Mouse (Mus musculus) liver, adult 2 months (tissue): ENCODE measurements around the gene 2410004P03Rik. TPM values are rescaled to one million over a fixed set of nuclear protein-coding genes. Genes with fewer than 3 reads are reported as not detected.
A peak's percentile ranks its signal among the peaks of the same experiment; 100 is the strongest.

Source experiments
- DNase-seq: peaks from one replicate; pipeline ENCODE4 v3.0.0-alpha.2; 2011; ENCODE audit warnings: low read depth, low spot score; ENCODE audit errors: extremely low read depth
- H3K27ac ChIP-seq: fragments of 200-500 bp; replicated peaks from 2 replicates; pipeline ENCODE4 v1.5.1; 2012; ENCODE audit warnings: low read depth, mild to moderate bottlenecking, control low read depth, inconsistent platforms, low read length; ENCODE audit not compliant: insufficient read depth
- H3K27me3 ChIP-seq: fragments of 200-500 bp; 2 replicates; pipeline ENCODE4 v1.6.1; 2012; ENCODE audit warnings: mild to moderate bottlenecking, moderate library complexity, low read length, inconsistent platforms; ENCODE audit not compliant: control insufficient read depth, insufficient read depth
- H3K36me3 ChIP-seq: fragments of 200-500 bp; 2 replicates; pipeline ENCODE4 v1.6.1; 2012; ENCODE audit warnings: low read length, inconsistent platforms; ENCODE audit not compliant: control insufficient read depth, insufficient read depth
- H3K4me1 ChIP-seq: fragments of 200-500 bp; 2 replicates; pipeline ENCODE4 v1.6.1; 2011; ENCODE audit warnings: low read length; ENCODE audit not compliant: control insufficient read depth, insufficient read depth
- H3K4me3 ChIP-seq: fragments of 200-500 bp; 2 replicates; pipeline ENCODE4 v1.5.1; 2011; ENCODE audit warnings: low read depth, mild to moderate bottlenecking, control low read depth, low read length, moderate library complexity; ENCODE audit not compliant: insufficient read depth
- H3K79me2 ChIP-seq: fragments of 200-500 bp; 2 replicates; pipeline ENCODE4 v1.6.1; 2012; ENCODE audit warnings: inconsistent platforms, mild to moderate bottlenecking, low read length, moderate library complexity; ENCODE audit not compliant: control insufficient read depth, insufficient read depth
- H3K9ac ChIP-seq: fragments of 200-500 bp; 2 replicates; pipeline ENCODE4 v1.6.1; 2012; ENCODE audit warnings: low read depth, mild to moderate bottlenecking, control low read depth, inconsistent platforms, low read length
- CTCF ChIP-seq: fragments of 200-500 bp; IDR thresholded peaks from 2 replicates; pipeline ENCODE4 v1.5.1; 2011; ENCODE audit warnings: low read depth, low read length, control low read depth
- POLR2A ChIP-seq: fragments of 200-500 bp; IDR thresholded peaks from 2 replicates; pipeline ENCODE4 v1.6.1; 2011; ENCODE audit warnings: low read length, control low read depth; ENCODE audit not compliant: insufficient read depth; ENCODE audit errors: extremely low read depth
- WGBS: fragments of 180-500 bp; shearing (Covaris S2); methylation state at CpG from one replicate; pipeline ENCODE4 v1.1.7; 2018; 5-methylcytosine and 5-hydroxymethylcytosine counted together
- polyA plus RNA-seq: library from polyadenylated mRNA; depleted of rRNA; stranded (reverse); fragments of >200 nt; gene quantifications from 2 replicates; pipeline ENCODE4 v1.2.3, GENCODE M21; 2012
- total RNA-seq: library from RNA; depleted of rRNA; stranded (reverse); fragments of >200 nt; gene quantifications from 2 replicates; pipeline ENCODE4 v1.2.3, GENCODE M21; 2014

Gene 2410004P03Rik
- total and polyA plus RNA-seq, 2 experiments = not detected

DNA sequence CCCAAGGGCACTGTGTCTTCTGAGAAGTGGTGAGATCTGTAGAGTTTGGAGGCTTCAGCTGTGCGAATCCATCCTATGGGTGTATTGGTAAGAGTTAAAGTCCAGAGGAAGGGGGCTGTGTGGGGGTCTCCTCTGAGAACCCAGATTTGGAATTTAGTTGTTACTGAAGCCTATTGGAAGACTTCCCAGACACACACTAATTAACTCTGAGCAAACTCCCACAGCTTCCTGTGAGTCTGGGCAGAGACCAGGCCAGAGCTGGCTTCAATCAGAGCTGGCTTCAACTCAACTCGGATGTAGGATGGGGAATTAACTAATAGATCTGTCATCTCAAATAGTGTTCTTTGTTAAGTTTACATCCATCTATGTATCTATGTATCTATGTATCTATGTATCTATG, 4.2 kb upstream of the 2410004P03Rik start:
- Histone ChIP-seq H3K4me1 (peaks cover 3% of the 10 kb centered on the region; the same call in 1 of the 2 replicates), H3K27me3 (no peaks in the 10 kb centered on the region), H3K36me3 (no peaks in the 10 kb centered on the region), H3K79me2 (no peaks in the 10 kb centered on the region), H3K9ac (no peak overlapping the region), H3K27ac (no peak overlapping the region), H3K4me3 (no peak overlapping the region)
- 58% methylated on average over 2 of the region's 2 CpGs for WGBS
- DNase-seq = peak; percentile 13
- TF ChIP-seq POLR2A (no peak), CTCF (no peak)

DNA sequence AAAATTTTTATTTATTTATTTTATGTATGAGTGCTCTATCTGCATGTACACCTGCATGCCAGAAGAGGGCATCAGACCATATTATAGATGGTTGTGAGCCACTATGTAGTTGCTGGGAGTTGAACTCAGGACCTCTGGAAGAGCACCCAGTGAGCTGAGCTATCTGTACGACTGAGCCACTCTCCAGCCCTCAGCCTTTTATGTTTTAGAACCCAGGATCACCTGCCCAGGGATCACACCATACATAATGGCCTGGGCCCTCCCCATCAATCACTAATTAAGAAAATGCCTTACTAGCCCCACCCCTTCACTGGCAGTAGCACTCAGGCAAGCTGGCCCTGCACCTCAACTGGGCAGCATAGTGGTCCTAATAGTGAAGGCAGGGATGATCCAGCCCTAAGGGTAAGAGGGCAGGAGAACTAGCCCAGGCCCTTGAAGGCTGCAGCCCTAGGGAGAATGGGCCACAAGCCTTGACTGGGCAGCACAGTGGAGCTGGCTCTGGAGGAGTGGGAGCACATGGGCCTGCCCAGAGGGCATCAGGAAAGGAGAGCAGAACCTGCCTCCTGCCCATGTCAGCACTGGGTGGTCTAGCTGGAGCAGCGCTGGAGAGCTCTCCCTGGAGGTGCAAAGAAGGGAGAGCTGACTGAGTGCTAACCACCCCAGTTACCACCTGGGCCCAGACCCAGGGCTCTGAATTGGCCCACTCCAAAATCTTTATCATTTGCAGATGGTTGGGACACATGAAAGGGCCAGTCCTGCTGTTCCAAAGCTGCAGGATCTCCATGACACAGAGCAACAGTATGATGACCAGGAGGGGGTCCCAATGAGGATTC, 756 bp upstream of the 2410004P03Rik start:
- DNase-seq = no peak
- peaks cover 3% of the 10 kb centered on the region; the same call in 1 of the 2 replicates for H3K4me1 ChIP-seq
- H3K27ac ChIP-seq = no peak overlapping the region
- no peaks in the 10 kb centered on the region for H3K79me2 ChIP-seq
- no peaks in the 10 kb centered on the region for H3K36me3 ChIP-seq
- no peak overlapping the region for H3K9ac ChIP-seq
- TF ChIP-seq POLR2A = no peak
- H3K27me3 ChIP-seq = no peaks in the 10 kb centered on the region
- 82% methylated on average over 2 of the region's 2 CpGs for WGBS
- H3K4me3 ChIP-seq = no peak overlapping the region

DNA sequence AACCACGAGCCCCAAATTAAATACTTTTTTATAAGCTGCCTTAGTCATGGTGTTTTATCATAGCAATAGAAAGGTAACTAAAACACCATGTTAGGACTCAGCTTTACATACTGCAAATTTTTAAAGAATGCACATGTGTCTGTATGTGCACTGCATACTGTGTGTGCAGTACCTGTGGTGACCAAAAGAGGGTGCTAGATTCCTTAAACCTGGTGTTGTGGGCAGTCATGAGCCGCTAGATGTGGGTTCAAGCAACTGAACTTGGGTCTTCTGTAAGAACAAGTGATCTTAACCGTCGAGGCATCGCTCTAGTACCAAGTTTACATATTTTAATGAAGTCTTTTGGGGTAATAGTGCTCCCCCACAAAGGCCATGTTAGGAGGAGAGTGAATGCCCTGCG, 2.1 kb downstream of the 2410004P03Rik start:
- Histone ChIP-seq H3K79me2 (no peaks in the 10 kb centered on the region), H3K4me3 (no peak overlapping the region), H3K27me3 (no peaks in the 10 kb centered on the region), H3K4me1 (peaks cover 3% of the 10 kb centered on the region; the same call in 1 of the 2 replicates), H3K9ac (no peak overlapping the region), H3K27ac (no peak overlapping the region), H3K36me3 (no peaks in the 10 kb centered on the region)
- 95% methylated on average over 6 of the region's 6 CpGs for WGBS
- no peak for DNase-seq
- TF ChIP-seq POLR2A (no peak), CTCF (no peak)

DNA sequence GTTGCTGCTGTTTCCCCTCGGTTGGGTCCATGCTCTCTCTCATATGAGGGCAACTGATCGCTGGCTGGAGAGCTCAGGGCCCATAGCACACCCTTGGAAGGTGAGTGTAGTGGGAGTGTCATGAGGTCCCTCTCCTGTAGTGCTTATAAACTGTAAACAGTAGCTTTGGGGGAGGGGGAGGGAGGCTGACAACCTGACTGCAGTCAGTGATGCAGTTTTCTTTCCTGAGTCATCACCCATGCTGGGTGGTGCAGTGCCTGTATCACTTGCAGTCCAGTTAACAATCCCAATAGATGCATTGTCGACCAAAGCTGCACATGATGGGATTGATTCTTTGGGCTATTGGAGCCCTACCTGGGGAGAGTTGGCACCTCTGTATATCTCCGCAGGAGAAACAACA, 10.3 kb downstream of the 2410004P03Rik start:
- H3K27ac ChIP-seq = no peak overlapping the region
- H3K36me3 ChIP-seq = no peaks in the 10 kb centered on the region
- no peaks in the 10 kb centered on the region for H3K79me2 ChIP-seq
- 56% methylated on average over 4 of the region's 4 CpGs for WGBS
- no peak for TF ChIP-seq POLR2A
- no peak for TF ChIP-seq CTCF
- no peak overlapping the region for H3K9ac ChIP-seq
- no peak overlapping the region for H3K4me3 ChIP-seq
- DNase-seq = no peak
- H3K4me1 ChIP-seq = no peaks in the 10 kb centered on the region
- H3K27me3 ChIP-seq = no peaks in the 10 kb centered on the region

DNA sequence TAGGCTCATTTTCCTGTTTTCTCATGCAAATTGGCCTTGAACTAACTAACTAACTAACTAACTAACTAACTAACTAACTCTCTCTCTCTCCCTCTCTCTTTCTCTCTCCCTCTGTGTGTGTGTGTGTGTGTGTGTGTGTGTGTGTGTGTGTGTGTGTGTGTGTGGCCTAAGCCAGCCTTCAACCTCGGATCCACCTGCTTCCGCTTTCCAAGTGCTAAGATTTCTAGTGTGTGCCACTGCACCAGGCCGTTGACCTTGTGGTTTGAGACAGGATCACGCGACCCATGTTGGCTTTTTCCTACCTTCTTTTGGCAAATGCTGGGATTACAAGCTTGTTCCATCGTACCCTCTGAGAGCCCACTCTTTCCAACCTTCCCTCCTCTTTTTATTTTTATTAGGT, 10.9 kb downstream of the 2410004P03Rik start:
- no peak overlapping the region for H3K27ac ChIP-seq
- no peak overlapping the region for H3K4me3 ChIP-seq
- DNase-seq = no peak

More for the DNA sequence above, 10.9 kb downstream of the 2410004P03Rik start:
- Histone ChIP-seq H3K9ac (no peak overlapping the region), H3K36me3 (no peaks in the 10 kb centered on the region), H3K79me2 (no peaks in the 10 kb centered on the region), H3K4me1 (no peaks in the 10 kb centered on the region), H3K27me3 (no peaks in the 10 kb centered on the region)
- no peak for TF ChIP-seq CTCF
- no peak for TF ChIP-seq POLR2A
- 51% methylated on average over 6 of the region's 6 CpGs for WGBS
